18 mouse cellular contexts compared by ENCODE assay signal in the genomic region with DNA sequence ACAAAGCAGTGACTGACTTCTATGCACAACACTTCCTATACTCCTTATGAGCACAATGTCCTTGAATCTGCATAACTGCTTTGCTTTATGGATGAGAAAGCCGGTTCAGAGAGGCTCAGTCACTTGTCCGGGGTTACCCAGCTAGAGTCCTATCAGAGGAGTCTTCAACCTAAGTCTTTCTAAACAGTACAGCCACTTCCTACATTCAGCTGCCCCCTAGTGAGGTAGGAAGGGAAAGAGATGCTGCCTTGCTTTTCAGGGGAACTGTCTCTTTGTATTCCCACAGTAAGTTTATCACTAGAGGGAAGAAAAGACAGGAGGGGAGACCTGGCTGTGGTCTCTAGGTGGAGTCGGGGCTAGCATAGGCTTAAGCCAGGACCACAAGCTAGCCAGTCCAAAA.
DNase-seq lines count a peak whose midpoint lies in the region; ATAC-seq and TF ChIP-seq lines count a peak whose summit lies in the region.
"Had no signal": no experiment of that assay in that cellular context is flagged by ENCODE, and none has a peak within 500 bp of the region (broad histone marks: within the 10 kb centered on the region; RNA-seq: fewer than 3 reads in every experiment).

No protein-coding gene starts in this region.

- CTCF ChIA-PET in Patski (lab: Charles Lee) = no interaction called here

- in situ Hi-C loops in Patski (cut with MboI; ENCODE audit: low pct_unique_long_range_greater_than_20kb) = loop anchor here (25.0 kb wide), 1 partner anchor 1449 kb away; no protein-coding TSS in a partner anchor

- no peak for DNase-seq in forebrain, embryonic 11.5 days (ENCODE audit: low spot score)
- DNase-seq in layer of hippocampus, adult 2 months (ENCODE audit: low spot score in 2 of 2) = peak in 1 of 2 experiments; percentile 46
- no peak for DNase-seq in layer of hippocampus, postnatal 36 days
- no peak for DNase-seq in Patski (ENCODE audit: low read depth, low spot score)
- DNase-seq in brain, embryonic 14.5 days (ENCODE audit: low read depth) = peak; percentile 57
- no peak for DNase-seq in adrenal gland, postnatal 25 days
- DNase-seq: kidney, adult 18-20 months; kidney, postnatal 14 days; liver, postnatal 0 days; right cerebral cortex, adult 18-20 months; thymus, adult 18-20 months had no signal

- no peak overlapping the region for H3K9ac ChIP-seq in forebrain, embryonic 15.5 days (replicated peaks)
- no peak overlapping the region for H3K9ac ChIP-seq in forebrain, embryonic 11.5 days (ENCODE audit: low read length)
- H3K9ac ChIP-seq: hindbrain, embryonic 15.5 days; limb, embryonic 15.5 days; liver, postnatal 0 days; midbrain, embryonic 13.5 days had no signal

- H3K4me3 ChIP-seq in forebrain, embryonic 15.5 days = no peak overlapping the region
- no peak overlapping the region for H3K4me3 ChIP-seq in forebrain, embryonic 11.5 days (ENCODE audit: low read depth, low read length)
- no peak overlapping the region for H3K4me3 ChIP-seq in layer of hippocampus, adult 2 months
- H3K4me3 ChIP-seq: embryonic facial prominence, embryonic 10.5 days; hindbrain, embryonic 15.5 days; limb, embryonic 15.5 days; midbrain, embryonic 13.5 days had no signal

- no peak overlapping the region for H3K4me2 ChIP-seq in forebrain, embryonic 15.5 days (replicated peaks)
- H3K4me2 ChIP-seq in forebrain, embryonic 11.5 days (ENCODE audit: low read depth, low read length, severe bottlenecking) = no peak overlapping the region
- H3K4me2 ChIP-seq: heart, embryonic 11.5 days; hindbrain, embryonic 15.5 days; limb, embryonic 15.5 days; midbrain, embryonic 13.5 days had no signal

- H3K9me3 ChIP-seq in forebrain, embryonic 15.5 days = no peaks in the 10 kb centered on the region
- H3K9me3 ChIP-seq in forebrain, embryonic 11.5 days (ENCODE audit: control insufficient read depth, low read length) = no peaks in the 10 kb centered on the region
- H3K9me3 ChIP-seq: embryonic facial prominence, embryonic 10.5 days; hindbrain, embryonic 15.5 days; limb, embryonic 15.5 days; midbrain, embryonic 13.5 days had no signal

- H3K27me3 ChIP-seq in forebrain, embryonic 15.5 days = no peaks in the 10 kb centered on the region
- no peaks in the 10 kb centered on the region for H3K27me3 ChIP-seq in forebrain, embryonic 11.5 days (ENCODE audit: control insufficient read depth, insufficient read depth, low read length)
- no peaks in the 10 kb centered on the region for H3K27me3 ChIP-seq in Patski

- WGBS in forebrain, embryonic 15.5 days = 29% methylated on average over 3 of the region's 3 CpGs
- 28% methylated on average over 3 of the region's 3 CpGs for WGBS in forebrain, embryonic 11.5 days

- no peaks in the 10 kb centered on the region for H3K36me3 ChIP-seq in forebrain, embryonic 15.5 days
- no peaks in the 10 kb centered on the region for H3K36me3 ChIP-seq in forebrain, embryonic 11.5 days (ENCODE audit: control insufficient read depth, insufficient read depth, low read length)
- H3K36me3 ChIP-seq: embryonic facial prominence, embryonic 10.5 days; hindbrain, embryonic 15.5 days; limb, embryonic 15.5 days; midbrain, embryonic 13.5 days had no signal

- TF ChIP-seq CTCF in layer of hippocampus, adult 2 months (conservative IDR thresholded peaks at IDR 0.05) = peak; percentile 75
- peak; percentile 37 for TF ChIP-seq CTCF in Patski (IDR thresholded peaks at IDR 0.05)
- peak; percentile 34; the same call in 1 of the 2 replicates for TF ChIP-seq CTCF in brain, embryonic 14.5 days (IDR thresholded peaks at IDR 0.05; ENCODE audit: borderline replicate concordance, extremely low read depth, insufficient read depth, insufficient read length)

- peak; percentile 57; the same call in 1 of the 2 replicates for ATAC-seq in forebrain, embryonic 15.5 days (replicated peaks)
- no peak for ATAC-seq in forebrain, embryonic 11.5 days (replicated peaks; ENCODE audit: low FRiP score)
- no peak for ATAC-seq in Patski
- ATAC-seq: liver, postnatal 0 days; midbrain, embryonic 13.5 days had no signal

- TF ChIP-seq POLR2A in brain, embryonic 14.5 days (IDR thresholded peaks at IDR 0.05; ENCODE audit: borderline replicate concordance, extremely low read depth, insufficient read depth, insufficient read length, poor library complexity, severe bottlenecking) = no peak

- POLR2A ChIA-PET in Patski (lab: Charles Lee) = interaction anchor here (1.1 kb wide), 1 partner anchor 21 kb away, joined by 3 read pairs; no protein-coding TSS in a partner anchor

- H3K27ac ChIP-seq in forebrain, embryonic 15.5 days (replicated peaks) = no peak overlapping the region
- H3K27ac ChIP-seq in forebrain, embryonic 11.5 days (ENCODE audit: low read depth, low read length) = no peak overlapping the region
- H3K27ac ChIP-seq in layer of hippocampus, adult 2 months = peak overlapping the region; percentile 87; the same call in 1 of the 2 replicates
- H3K27ac ChIP-seq: embryonic facial prominence, embryonic 10.5 days; hindbrain, embryonic 15.5 days; limb, embryonic 15.5 days; macrophage; midbrain, embryonic 13.5 days had no signal

- no peaks in the 10 kb centered on the region for H3K4me1 ChIP-seq in forebrain, embryonic 15.5 days
- H3K4me1 ChIP-seq in forebrain, embryonic 11.5 days (replicated peaks; ENCODE audit: control insufficient read depth, insufficient read depth, low read length) = no peaks in the 10 kb centered on the region
- H3K4me1 ChIP-seq: embryonic facial prominence, embryonic 10.5 days; hindbrain, embryonic 15.5 days; limb, embryonic 15.5 days had no signal
